Mouse (Mus musculus) MEL (cell line): ENCODE measurements at regions not wholly inside any gene's neighbourhood (a gene's known extent, or its start where the extent isn't known, plus 50 kb on each side); places are given as distances from the start of the nearest gene placed in this dataset.

Experiments used
- DNase-seq: peaks from one replicate; pipeline ENCODE4 v3.0.0; 2011; ENCODE audit warnings: low read depth, low spot score
- H3K27ac ChIP-seq: 2 replicates; pipeline ENCODE4 v1.5.1; 2012; ENCODE audit warnings: low read depth, mild to moderate bottlenecking, control low read depth, low read length, moderate library complexity; ENCODE audit not compliant: control insufficient read depth
- H3K27me3 ChIP-seq, 2 experiments: fragments of 150-350 bp in 1 of 2; sonication (generic) in 1 of 2; 2 replicates each; pipeline ENCODE4 v1.6.1; 2012; ENCODE audit warnings: low read length in 2 of 2, mild to moderate bottlenecking in 2 of 2, improper control_type of control experiment in 1 of 2, moderate library complexity in 1 of 2; ENCODE audit not compliant: insufficient read depth in 2 of 2, control insufficient read depth in 1 of 2
- H3K36me3 ChIP-seq, 2 experiments: 2 replicates each; pipeline ENCODE4 v1.6.1; 2012 to 2014; ENCODE audit warnings: low read length in 2 of 2, improper control_type of control experiment in 1 of 2, inconsistent platforms in 1 of 2, mild to moderate bottlenecking in 1 of 2; ENCODE audit not compliant: insufficient read depth in 2 of 2, control insufficient read depth in 1 of 2
- H3K4me1 ChIP-seq, 2 experiments: fragments of 150-350 bp in 1 of 2; sonication (generic) in 1 of 2; 2 replicates each; pipeline ENCODE4 v1.6.1; 2012; ENCODE audit warnings: low read length in 2 of 2, improper control_type of control experiment in 1 of 2, mild to moderate bottlenecking in 1 of 2; ENCODE audit not compliant: insufficient read depth in 2 of 2, control insufficient read depth in 1 of 2
- H3K4me3 ChIP-seq, 2 experiments: fragments of 150-350 bp in 1 of 2; sonication (generic) in 1 of 2; 2 replicates each; pipeline ENCODE4 v1.5.1; 2012; ENCODE audit warnings: low read depth in 2 of 2, low read length in 2 of 2, mild to moderate bottlenecking in 2 of 2, moderate library complexity in 2 of 2, control low read depth in 1 of 2, improper control_type of control experiment in 1 of 2; ENCODE audit not compliant: control insufficient read depth in 1 of 2, insufficient read depth in 1 of 2
- H3K79me2 ChIP-seq: 2 replicates; pipeline ENCODE4 v1.6.1; 2012; ENCODE audit warnings: mild to moderate bottlenecking, low read length, moderate library complexity; ENCODE audit not compliant: control insufficient read depth, poor library complexity, insufficient read depth
- H3K9ac ChIP-seq: 2 replicates; pipeline ENCODE4 v1.6.1; 2012; ENCODE audit warnings: low read depth, mild to moderate bottlenecking, control low read depth, low read length, moderate library complexity; ENCODE audit not compliant: control insufficient read depth, poor library complexity, severe bottlenecking
- H3K9me3 ChIP-seq: fragments of 150-350 bp; sonication (generic); replicated peaks from 2 replicates; pipeline ENCODE4 v1.6.1; 2012; ENCODE audit warnings: mild to moderate bottlenecking, low read length, improper control_type of control experiment, moderate library complexity; ENCODE audit not compliant: insufficient read depth
- BHLHE40 ChIP-seq: IDR thresholded peaks from 2 replicates; pipeline ENCODE4 v1.6.1; 2012; ENCODE audit warnings: low read depth, mild to moderate bottlenecking, inconsistent platforms, low read length, improper control_type of control experiment, borderline replicate concordance
- ELF1 ChIP-seq: IDR thresholded peaks from 2 replicates; pipeline ENCODE4 v1.6.1; 2014; ENCODE audit warnings: low read depth, mild to moderate bottlenecking, inconsistent platforms, low read length, improper control_type of control experiment, moderate library complexity
- ETS1 ChIP-seq: IDR thresholded peaks from 2 replicates; pipeline ENCODE4 v1.6.1; 2012; ENCODE audit warnings: low read depth, mild to moderate bottlenecking, inconsistent platforms, low read length, improper control_type of control experiment, moderate library complexity
- JUND ChIP-seq: IDR thresholded peaks from 2 replicates; pipeline ENCODE4 v1.6.1; 2011; ENCODE audit warnings: low read depth, mild to moderate bottlenecking, improper control_type of control experiment, low read length
- MYC ChIP-seq: IDR thresholded peaks from 2 replicates; pipeline ENCODE4 v1.6.1; 2011; ENCODE audit warnings: low read depth, mild to moderate bottlenecking, low read length, improper control_type of control experiment, moderate library complexity
- POLR2A ChIP-seq, 2 experiments: IDR thresholded peaks; 2 replicates each; pipeline ENCODE4 v1.6.1; 2011 to 2012; ENCODE audit warnings: low read length in 2 of 2, mild to moderate bottlenecking in 2 of 2, control low read depth in 1 of 2, improper control_type of control experiment in 1 of 2, low read depth in 1 of 2, moderate library complexity in 1 of 2; ENCODE audit not compliant: control insufficient read depth in 1 of 2, insufficient read depth in 1 of 2, poor library complexity in 1 of 2
- SMC3 ChIP-seq: IDR thresholded peaks from 2 replicates; pipeline ENCODE4 v1.6.1; 2011; ENCODE audit warnings: low read depth, low read length, improper control_type of control experiment
- UBTF ChIP-seq: IDR thresholded peaks from 2 replicates; pipeline ENCODE4 v1.6.1; 2012; ENCODE audit warnings: low read depth, mild to moderate bottlenecking, inconsistent platforms, low read length, improper control_type of control experiment, moderate library complexity, borderline replicate concordance; ENCODE audit not compliant: insufficient read depth
- USF2 ChIP-seq, 2 experiments: IDR thresholded peaks; 2 replicates each; pipeline ENCODE4 v1.6.1; 2011 to 2012; ENCODE audit warnings: improper control_type of control experiment in 2 of 2, low read length in 2 of 2, borderline replicate concordance in 1 of 2, inconsistent platforms in 1 of 2, low read depth in 1 of 2, mild to moderate bottlenecking in 1 of 2; ENCODE audit not compliant: insufficient read depth in 1 of 2
- ZC3H11A ChIP-seq: IDR thresholded peaks from 2 replicates; pipeline ENCODE4 v1.6.1; 2012; ENCODE audit warnings: low read depth, mild to moderate bottlenecking, inconsistent platforms, low read length, improper control_type of control experiment
- ZMIZ1 ChIP-seq: IDR thresholded peaks from 2 replicates; pipeline ENCODE4 v1.6.1; 2012; ENCODE audit warnings: low read depth, mild to moderate bottlenecking, inconsistent platforms, low read length, improper control_type of control experiment, moderate library complexity

DNA sequence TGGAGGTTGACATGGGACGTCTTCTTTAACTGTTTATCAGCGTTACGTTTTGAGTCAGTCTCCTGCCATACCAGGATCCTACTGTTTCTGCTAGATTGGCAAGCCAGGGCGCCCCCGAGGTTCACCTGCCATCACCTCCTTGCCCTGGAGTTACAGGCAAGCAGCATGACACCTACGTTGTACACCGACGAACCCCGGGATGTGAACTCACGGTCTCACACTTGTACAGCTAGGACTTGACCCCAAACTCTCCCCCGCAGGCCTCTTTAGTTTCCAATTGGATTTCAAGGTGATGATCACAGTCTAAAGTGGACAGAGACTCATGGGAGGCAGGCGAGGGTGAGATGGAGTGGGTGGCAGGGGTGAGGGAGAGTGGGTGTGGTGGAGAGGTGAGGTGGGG lies 83.9 kb upstream of the Gm9887 start:
- Histone ChIP-seq H3K9ac (no peak overlapping the region), H3K9me3 (no peaks in the 10 kb centered on the region), H3K27ac (no peak overlapping the region), H3K4me3 (no peak overlapping the region), H3K4me1 (no peaks in the 10 kb centered on the region), H3K36me3 (no peaks in the 10 kb centered on the region), H3K27me3 (peaks cover 4 to 5% of the 10 kb centered on the region in 2 experiments; a peak in 2 of 4 replicates), H3K79me2 (no peaks in the 10 kb centered on the region)
- DNase-seq = no peak
- TF ChIP-seq ZMIZ1 (no peak), ELF1 (no peak), POLR2A (IDR thresholded peaks at IDR 0.05; ENCODE audit: control insufficient read depth in 1 of 2, insufficient read depth in 1 of 2, low read depth in 1 of 2, low read length in 2 of 2, poor library complexity in 1 of 2) (no peak)

DNA sequence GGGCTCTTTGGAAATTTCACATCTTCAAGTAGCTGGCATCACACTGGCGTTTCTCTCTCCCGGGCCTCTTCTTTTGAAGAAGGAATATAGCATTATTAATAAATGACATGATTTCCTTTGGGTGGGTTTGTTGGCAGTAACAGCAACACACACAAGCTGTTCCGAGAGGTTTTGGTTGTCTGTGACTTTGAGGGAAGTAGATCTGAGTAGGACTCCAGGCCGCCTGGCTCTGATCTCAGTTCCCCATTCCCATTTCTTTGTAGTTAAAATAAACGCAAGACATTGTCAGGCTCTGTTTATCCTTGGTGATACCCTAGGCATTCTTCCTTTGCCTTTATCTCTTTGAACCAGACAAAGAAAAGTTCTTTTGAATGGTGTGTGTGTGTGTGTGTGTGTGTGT lies 83.3 kb upstream of the Gm9887 start:
- Histone ChIP-seq H3K4me1 (no peaks in the 10 kb centered on the region), H3K27ac (no peak overlapping the region)
- TF ChIP-seq ETS1 (no peak), ZC3H11A (no peak), UBTF (no peak), JUND (no peak)

DNA sequence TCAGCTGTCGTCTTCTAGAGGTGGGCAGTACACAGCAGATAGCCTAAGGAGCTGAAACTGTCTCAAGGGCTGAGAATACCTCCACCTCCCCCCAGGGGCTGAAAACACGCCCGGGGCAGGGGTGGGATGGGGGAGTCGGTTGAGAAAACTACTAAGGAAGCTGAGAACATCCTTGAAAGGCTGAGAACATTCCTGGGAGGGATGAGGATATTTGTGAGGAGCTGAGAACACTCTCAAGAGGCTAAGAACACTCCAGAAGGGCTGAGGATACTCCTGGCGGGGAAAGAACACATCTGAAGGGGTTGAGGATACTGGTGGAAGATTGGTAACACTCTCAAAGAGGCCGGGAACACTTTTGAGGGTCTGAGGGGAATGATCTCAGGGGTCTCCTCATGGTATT lies 81.3 kb upstream of the Gm9887 start:
- H3K4me1 ChIP-seq = peaks cover under 1% of the 10 kb centered on the region in 2 experiments; a peak in 2 of 4 replicates
- no peaks in the 10 kb centered on the region for H3K9me3 ChIP-seq
- no peak overlapping the region for H3K9ac ChIP-seq
- H3K27me3 ChIP-seq = peaks cover 5 to 13% of the 10 kb centered on the region in 2 experiments; a peak in 3 of 4 replicates
- no peak overlapping the region for H3K27ac ChIP-seq
- peaks cover 0 to 1% of the 10 kb centered on the region in 2 experiments; a peak in 1 of 4 replicates for H3K36me3 ChIP-seq
- H3K4me3 ChIP-seq = no peak overlapping the region
- DNase-seq = no peak
- no peaks in the 10 kb centered on the region for H3K79me2 ChIP-seq
- TF ChIP-seq MYC (no peak), BHLHE40 (no peak), USF2 (IDR thresholded peaks at IDR 0.05; ENCODE audit: borderline replicate concordance in 1 of 2, insufficient read depth in 1 of 2, low read depth in 1 of 2, low read length in 2 of 2) (no peak), ZMIZ1 (no peak), POLR2A (IDR thresholded peaks at IDR 0.05; ENCODE audit: control insufficient read depth in 1 of 2, insufficient read depth in 1 of 2, low read depth in 1 of 2, low read length in 2 of 2, poor library complexity in 1 of 2) (no peak), SMC3 (no peak)

More for the DNA sequence above, 83.3 kb upstream of the Gm9887 start:
- Histone ChIP-seq H3K79me2 (no peaks in the 10 kb centered on the region), H3K9me3 (no peaks in the 10 kb centered on the region), H3K36me3 (no peaks in the 10 kb centered on the region), H3K9ac (no peak overlapping the region), H3K27me3 (peaks cover 4 to 5% of the 10 kb centered on the region in 2 experiments; a peak in 2 of 4 replicates), H3K4me3 (no peak overlapping the region)
- DNase-seq = no peak
